Mouse (Mus musculus): ENCODE results near the gene Tspan3. TPM values are rescaled to one million over a fixed set of nuclear protein-coding genes. Genes with fewer than 3 reads are reported as not detected.

Gene Tspan3
- polyA plus RNA-seq, 1 experiment: 397 TPM

DNA sequence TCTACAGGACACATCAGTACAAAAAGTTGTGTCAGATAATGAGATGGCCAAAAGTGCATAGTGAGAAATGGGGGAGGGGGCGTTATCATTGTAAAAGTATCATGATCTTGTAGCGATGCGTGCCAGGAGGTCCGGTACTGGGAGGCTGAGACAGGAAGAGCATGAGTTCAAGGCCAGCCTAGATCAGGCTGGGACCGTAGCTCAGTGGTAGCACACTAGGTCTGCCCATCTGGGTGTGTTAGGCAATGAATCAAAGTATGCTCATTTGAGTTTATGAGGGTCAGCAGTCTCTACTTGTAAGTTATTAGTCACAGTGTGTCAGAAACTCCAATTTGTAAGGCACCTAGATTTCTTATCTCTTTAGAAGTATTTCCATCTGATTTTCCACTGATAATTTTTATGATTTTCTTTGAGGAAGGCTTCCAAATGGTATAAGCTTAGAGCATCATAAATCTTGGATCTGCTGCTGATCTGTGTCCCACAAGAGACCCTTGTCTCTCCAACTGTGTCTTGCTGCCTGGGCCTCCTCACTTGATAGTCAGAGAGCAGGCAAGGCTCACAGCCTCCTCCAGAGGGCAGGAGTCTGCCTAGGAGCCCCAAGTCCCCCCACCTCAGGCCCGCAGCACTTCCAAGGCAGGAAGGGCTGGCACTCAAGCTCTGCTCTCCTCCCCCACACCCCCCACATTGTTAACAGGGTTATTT lies 14.3 kb upstream of the Tspan3 start:
- H3K27me3 ChIP-seq (ENCODE audit: control insufficient read depth, insufficient read depth, low read length): no peaks in the 10 kb centered on the region
- TF ChIP-seq POLR2A (IDR thresholded peaks at IDR 0.05; ENCODE audit: low read depth, low read length): no peak
- peak; percentile 37; the same call in 1 of the 2 replicates for TF ChIP-seq CTCF (IDR thresholded peaks at IDR 0.05; ENCODE audit: extremely low read depth, insufficient read length, insufficient replicate concordance, low read depth, low read length)
- H3K36me3 ChIP-seq (ENCODE audit: control insufficient read depth, insufficient read depth, low read length): no peaks in the 10 kb centered on the region
- no peak overlapping the region for H3K4me3 ChIP-seq (ENCODE audit: low read depth, low read length)
- no peak overlapping the region for H3K27ac ChIP-seq (ENCODE audit: insufficient read depth, low read depth, low read length)
- 78% methylated on average over 6 of the region's 6 CpGs for WGBS
- H3K4me1 ChIP-seq (ENCODE audit: control insufficient read depth, insufficient read depth, insufficient read length, low read length): peaks cover 2% of the 10 kb centered on the region; the same call in 1 of the 2 replicates

DNA sequence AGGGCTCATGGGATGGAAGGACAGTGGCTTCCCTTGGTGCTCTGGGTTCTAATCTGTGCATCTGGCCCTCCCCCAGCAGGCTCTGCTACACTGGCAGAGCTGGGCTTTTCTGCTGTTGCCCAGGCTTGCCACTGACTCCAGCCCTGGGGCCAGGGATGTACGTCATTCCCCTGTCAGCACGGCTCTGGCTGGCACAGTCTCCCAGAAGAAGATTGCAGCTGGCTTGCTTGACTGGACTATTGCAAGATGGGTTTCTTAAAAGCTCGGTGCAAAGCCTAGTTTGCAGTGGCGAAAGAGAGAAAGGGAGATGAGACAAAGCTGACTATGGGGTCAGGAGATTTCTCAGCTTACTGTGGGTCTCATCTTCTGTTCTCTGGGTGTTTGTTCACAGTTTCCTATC lies 12.1 kb upstream of the Tspan3 start:
- WGBS: 85% methylated on average over 4 of the region's 4 CpGs

DNA sequence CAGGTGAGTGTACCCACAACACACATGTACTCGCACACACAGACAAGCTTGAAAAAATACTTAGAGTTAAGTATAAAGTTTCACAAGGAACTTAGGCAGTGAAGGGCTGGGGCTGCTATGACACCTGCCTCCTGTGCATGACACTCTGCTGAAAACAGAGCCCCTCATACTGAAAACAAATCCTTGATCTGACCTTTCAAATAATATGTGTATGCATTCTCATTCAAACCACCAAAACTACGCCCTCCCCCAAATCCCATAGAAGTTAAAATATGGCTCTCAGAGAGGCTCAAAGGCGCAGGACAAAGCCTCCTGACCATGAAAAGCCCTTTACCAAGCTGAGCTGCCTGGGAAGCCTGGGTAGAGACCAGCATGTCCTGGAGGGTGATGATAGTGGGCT lies 10.0 kb upstream of the Tspan3 start:
- H3K27me3 ChIP-seq (ENCODE audit: control insufficient read depth, insufficient read depth, low read length): no peaks in the 10 kb centered on the region
- H3K36me3 ChIP-seq (ENCODE audit: control insufficient read depth, insufficient read depth, low read length): no peaks in the 10 kb centered on the region
- TF ChIP-seq CTCF (IDR thresholded peaks at IDR 0.05; ENCODE audit: extremely low read depth, insufficient read length, insufficient replicate concordance, low read depth, low read length): no peak
- no peak for TF ChIP-seq POLR2A (IDR thresholded peaks at IDR 0.05; ENCODE audit: low read depth, low read length)
- H3K27ac ChIP-seq (ENCODE audit: insufficient read depth, low read depth, low read length): no peak overlapping the region
- 95% methylated on average over 3 of the region's 3 CpGs for WGBS
- H3K4me3 ChIP-seq (ENCODE audit: low read depth, low read length): no peak overlapping the region
- H3K4me1 ChIP-seq (ENCODE audit: control insufficient read depth, insufficient read depth, insufficient read length, low read length): peaks cover 7% of the 10 kb centered on the region

More for the DNA sequence above, 12.1 kb upstream of the Tspan3 start:
- Histone ChIP-seq H3K36me3 (ENCODE audit: control insufficient read depth, insufficient read depth, low read length) (no peaks in the 10 kb centered on the region), H3K27me3 (ENCODE audit: control insufficient read depth, insufficient read depth, low read length) (no peaks in the 10 kb centered on the region), H3K4me3 (ENCODE audit: low read depth, low read length) (no peak overlapping the region), H3K4me1 (ENCODE audit: control insufficient read depth, insufficient read depth, insufficient read length, low read length) (peaks cover 7% of the 10 kb centered on the region), H3K27ac (ENCODE audit: insufficient read depth, low read depth, low read length) (no peak overlapping the region)
- TF ChIP-seq CTCF (IDR thresholded peaks at IDR 0.05; ENCODE audit: extremely low read depth, insufficient read length, insufficient replicate concordance, low read depth, low read length): no peak
- TF ChIP-seq POLR2A (IDR thresholded peaks at IDR 0.05; ENCODE audit: low read depth, low read length): no peak

DNA sequence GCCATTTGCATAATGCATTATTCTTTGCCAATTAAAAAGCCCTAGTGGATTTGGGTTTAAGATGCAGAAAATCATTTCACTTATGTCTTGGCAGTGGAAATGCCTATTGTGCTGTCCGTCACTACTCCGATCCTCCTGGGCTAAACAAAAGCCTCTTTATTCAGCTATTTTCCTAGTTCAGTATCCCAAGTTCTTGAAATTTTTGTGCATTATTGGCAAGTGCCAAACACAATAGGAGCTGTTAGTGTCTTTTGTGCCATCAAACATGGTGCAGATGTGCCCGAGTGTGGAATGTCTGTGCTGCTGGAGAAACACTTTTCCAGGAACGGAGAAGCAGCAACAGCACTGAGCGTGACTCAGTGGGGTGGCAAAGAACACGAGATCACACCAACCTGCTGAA lies 2.4 kb upstream of the Tspan3 start:
- 87% methylated on average over 6 of the region's 6 CpGs for WGBS
- Histone ChIP-seq H3K27ac (ENCODE audit: insufficient read depth, low read depth, low read length) (no peak overlapping the region), H3K4me3 (ENCODE audit: low read depth, low read length) (no peak overlapping the region), H3K27me3 (ENCODE audit: control insufficient read depth, insufficient read depth, low read length) (no peaks in the 10 kb centered on the region), H3K4me1 (ENCODE audit: control insufficient read depth, insufficient read depth, insufficient read length, low read length) (no peaks in the 10 kb centered on the region), H3K36me3 (ENCODE audit: control insufficient read depth, insufficient read depth, low read length) (no peaks in the 10 kb centered on the region)
- TF ChIP-seq POLR2A (IDR thresholded peaks at IDR 0.05; ENCODE audit: low read depth, low read length) (no peak), CTCF (IDR thresholded peaks at IDR 0.05; ENCODE audit: extremely low read depth, insufficient read length, insufficient replicate concordance, low read depth, low read length) (no peak)

DNA sequence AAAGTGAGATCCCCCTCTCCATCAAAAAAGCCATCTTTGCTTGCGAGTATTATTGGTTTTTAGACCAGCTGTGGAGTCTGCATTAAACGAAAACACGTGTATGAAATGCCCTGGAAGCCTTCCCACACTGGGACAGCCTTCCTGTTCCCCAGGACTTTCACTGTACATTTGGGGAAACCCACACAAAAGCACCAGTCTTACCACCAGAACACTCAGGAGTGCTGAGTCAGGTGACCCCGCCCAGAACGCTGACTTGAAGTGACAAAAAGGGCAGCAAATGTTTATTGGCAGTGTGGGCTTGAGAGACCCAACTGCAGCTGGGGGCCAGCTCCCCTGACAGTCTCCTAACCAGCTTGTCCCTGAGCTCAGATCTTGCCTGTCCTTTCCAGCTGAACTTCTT lies 884 bp upstream of the Tspan3 start:
- Histone ChIP-seq H3K4me3 (ENCODE audit: low read depth, low read length) (no peak overlapping the region), H3K36me3 (ENCODE audit: control insufficient read depth, insufficient read depth, low read length) (no peaks in the 10 kb centered on the region), H3K27ac (ENCODE audit: insufficient read depth, low read depth, low read length) (no peak overlapping the region), H3K4me1 (ENCODE audit: control insufficient read depth, insufficient read depth, insufficient read length, low read length) (no peaks in the 10 kb centered on the region), H3K27me3 (ENCODE audit: control insufficient read depth, insufficient read depth, low read length) (no peaks in the 10 kb centered on the region)
- WGBS: 52% methylated on average over 5 of the region's 5 CpGs
- no peak for TF ChIP-seq POLR2A (IDR thresholded peaks at IDR 0.05; ENCODE audit: low read depth, low read length)
- no peak for TF ChIP-seq CTCF (IDR thresholded peaks at IDR 0.05; ENCODE audit: extremely low read depth, insufficient read length, insufficient replicate concordance, low read depth, low read length)

DNA sequence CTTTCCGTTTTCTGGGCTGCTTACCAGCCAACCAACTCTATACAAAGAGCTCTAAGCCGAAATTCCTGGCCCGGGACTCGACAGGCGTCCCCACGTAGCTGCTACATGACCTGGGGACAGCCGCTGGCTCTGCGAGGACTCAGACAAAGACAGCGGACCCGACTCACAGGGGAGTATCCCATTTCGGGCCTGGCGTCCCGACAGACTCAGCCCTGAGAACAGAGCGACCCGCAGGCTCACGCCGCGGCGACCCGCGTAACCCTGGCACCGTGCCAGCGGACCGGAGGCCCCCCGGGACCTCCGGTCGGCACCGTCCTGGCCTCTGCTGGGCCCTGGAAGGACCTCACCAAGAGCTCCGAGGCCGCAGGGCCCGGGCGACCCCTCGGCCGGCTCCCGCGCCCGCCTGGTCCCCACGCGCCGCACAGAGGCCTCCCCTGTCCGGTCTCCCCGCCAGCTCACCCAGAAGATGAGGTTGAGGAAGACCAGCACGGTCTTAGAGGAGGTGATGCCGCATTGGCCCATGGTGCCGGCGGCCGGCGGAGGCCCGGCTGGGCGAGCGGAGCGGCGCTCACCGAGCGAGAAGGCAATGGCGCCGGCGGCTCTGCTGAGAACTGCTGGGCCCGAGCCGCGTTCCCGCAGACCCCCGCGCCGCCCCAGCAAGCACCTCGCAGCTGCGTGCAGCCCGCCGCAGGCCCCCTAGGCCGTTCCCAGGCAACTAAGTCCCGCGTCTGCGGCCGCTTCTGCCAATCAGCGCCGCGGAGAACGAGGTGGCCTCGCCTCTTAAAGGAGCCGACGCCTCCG lies 4.7 kb downstream of the Tspan3 start:
- WGBS: under 1% methylated on average over 81 of the region's 82 CpGs
- Histone ChIP-seq H3K27me3 (ENCODE audit: control insufficient read depth, insufficient read depth, low read length) (no peaks in the 10 kb centered on the region), H3K27ac (ENCODE audit: insufficient read depth, low read depth, low read length) (peak overlapping the region; percentile 98), H3K4me1 (ENCODE audit: control insufficient read depth, insufficient read depth, insufficient read length, low read length) (peaks cover 7% of the 10 kb centered on the region), H3K4me3 (ENCODE audit: low read depth, low read length) (peak overlapping the region; percentile 92), H3K36me3 (ENCODE audit: control insufficient read depth, insufficient read depth, low read length) (no peaks in the 10 kb centered on the region)
- no peak for TF ChIP-seq CTCF (IDR thresholded peaks at IDR 0.05; ENCODE audit: extremely low read depth, insufficient read length, insufficient replicate concordance, low read depth, low read length)
- peak; percentile 60 for TF ChIP-seq POLR2A (IDR thresholded peaks at IDR 0.05; ENCODE audit: low read depth, low read length)

DNA sequence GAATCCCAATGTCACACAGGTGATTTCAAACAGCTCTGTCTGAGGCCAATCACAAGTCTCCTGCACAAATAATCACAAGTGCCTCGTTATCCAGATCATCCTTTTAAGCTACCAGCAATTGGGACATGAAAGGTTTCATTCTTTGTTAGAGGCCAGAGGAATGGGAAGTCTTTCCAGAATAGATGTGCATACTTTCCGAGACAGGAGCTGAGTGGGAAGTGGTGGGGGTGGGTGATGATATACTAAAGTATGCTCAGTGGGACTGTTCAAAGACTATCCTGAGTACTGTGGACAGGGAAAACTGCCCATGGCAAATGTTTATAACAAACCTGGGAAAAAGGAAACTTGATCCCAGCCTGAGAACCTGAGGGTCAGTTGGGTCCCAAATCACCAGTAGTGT lies 5.8 kb downstream of the Tspan3 start:
- TF ChIP-seq CTCF (IDR thresholded peaks at IDR 0.05; ENCODE audit: extremely low read depth, insufficient read length, insufficient replicate concordance, low read depth, low read length) (no peak), POLR2A (IDR thresholded peaks at IDR 0.05; ENCODE audit: low read depth, low read length) (no peak)

More for the DNA sequence above, 5.8 kb downstream of the Tspan3 start:
- H3K4me3 ChIP-seq (ENCODE audit: low read depth, low read length): no peak overlapping the region
- no peaks in the 10 kb centered on the region for H3K27me3 ChIP-seq (ENCODE audit: control insufficient read depth, insufficient read depth, low read length)
- peak overlapping the region; percentile 98 for H3K27ac ChIP-seq (ENCODE audit: insufficient read depth, low read depth, low read length)
- 10% methylated on average over 2 of the region's 2 CpGs for WGBS
- H3K4me1 ChIP-seq (ENCODE audit: control insufficient read depth, insufficient read depth, insufficient read length, low read length): peaks cover 7% of the 10 kb centered on the region
- H3K36me3 ChIP-seq (ENCODE audit: control insufficient read depth, insufficient read depth, low read length): no peaks in the 10 kb centered on the region

Measured in small intestine, adult 2 months (tissue).